Mouse (Mus musculus) stomach, embryonic 15.5 days (tissue): ENCODE measurements around the gene Scamp3. TPM values are rescaled to one million over a fixed set of nuclear protein-coding genes. Genes with fewer than 3 reads are reported as not detected.
"Not testable (repeated sequence)": the region's sequence is repeated elsewhere in the genome, so short reads cannot be mapped to it uniquely, and the experiment has no call there.

Experiments used
- ATAC-seq: fragments of 200-750 bp; cut with Nextera tagmentation; 2 replicates; pipeline ENCODE4 v1.8.0; 2017; ENCODE audit warnings: low read depth, moderate number of reproducible peaks, moderate TSS enrichment; ENCODE audit not compliant: insufficient read depth, low FRiP score
- H3K27ac ChIP-seq: fragments of 300-500 bp; sonication (generic); 2 replicates; pipeline ENCODE4 v1.5.1; 2015; ENCODE audit warnings: mild to moderate bottlenecking, inconsistent platforms
- H3K27me3 ChIP-seq: fragments of 300-500 bp; sonication (generic); replicated peaks from 2 replicates; pipeline ENCODE4 v1.6.1; 2015; ENCODE audit warnings: inconsistent platforms
- H3K36me3 ChIP-seq: fragments of 300-500 bp; sonication (generic); 2 replicates; pipeline ENCODE4 v1.6.1; 2015; ENCODE audit warnings: inconsistent platforms
- H3K4me1 ChIP-seq: fragments of 300-500 bp; sonication (generic); 2 replicates; pipeline ENCODE4 v1.6.1; 2015; ENCODE audit warnings: inconsistent platforms
- H3K4me2 ChIP-seq: fragments of 300-500 bp; sonication (generic); 2 replicates; pipeline ENCODE4 v1.6.1; 2015; ENCODE audit warnings: mild to moderate bottlenecking, inconsistent platforms
- H3K4me3 ChIP-seq: fragments of 300-500 bp; sonication (generic); replicated peaks from 2 replicates; pipeline ENCODE4 v1.5.1; 2015; ENCODE audit warnings: inconsistent platforms
- H3K9ac ChIP-seq: fragments of 300-500 bp; sonication (generic); 2 replicates; pipeline ENCODE4 v1.6.1; 2015; ENCODE audit warnings: inconsistent platforms
- H3K9me3 ChIP-seq: fragments of 300-500 bp; sonication (generic); 2 replicates; pipeline ENCODE4 v1.6.1; 2016; ENCODE audit warnings: inconsistent platforms
- WGBS: fragments of 180-500 bp; shearing (Covaris S2); methylation state at CpG from one replicate; pipeline ENCODE4 v1.1.7; 2015; 5-methylcytosine and 5-hydroxymethylcytosine counted together
- polyA plus RNA-seq: library from polyadenylated mRNA; unstranded; fragments of >200 nt; fragmentation: Nextera tagmentation; extraction: Ambion mirVana; gene quantifications from 2 replicates; pipeline ENCODE4 v1.2.1, GENCODE M21; 2015

Scamp3 gene
- polyA plus RNA-seq, 1 experiment from 2014 or later = 103 TPM

GRCm38 (mm10) chr3:89147101-89147978, 29.9 kb upstream of the Scamp3 start:
- peak overlapping the region; percentile 78 for H3K4me2 ChIP-seq
- H3K36me3 ChIP-seq = no peaks in the 10 kb centered on the region
- H3K27me3 ChIP-seq = peaks cover 18% of the 10 kb centered on the region; the same call in 1 of the 2 replicates
- ATAC-seq = peak; percentile 92
- H3K9ac ChIP-seq = no peak overlapping the region
- H3K4me1 ChIP-seq = peaks cover 7% of the 10 kb centered on the region
- peak overlapping the region; percentile 33 for H3K4me3 ChIP-seq
- 0 out of 2 replicates have a peak overlapping the region, but pooled peaks have one; percentile 13 for H3K27ac ChIP-seq
- 29% methylated on average over 26 of the region's 26 CpGs for WGBS
- H3K9me3 ChIP-seq = no peaks in the 10 kb centered on the region

- peak; percentile 60; the same call in 1 of the 2 replicates for ATAC-seq
- 0 out of 2 replicates have a peak overlapping the region, but pooled peaks have one; percentile 13 for H3K27ac ChIP-seq
These were observed 29.3 kb upstream of the Scamp3 start for GRCm38 (mm10) chr3:89147979-89148311.

GRCm38 (mm10) chr3:89148567-89148966, 28.7 kb upstream of the Scamp3 start:
- Histone ChIP-seq H3K9me3 (no peaks in the 10 kb centered on the region), H3K4me2 (no peak overlapping the region), H3K4me1 (peaks cover 7% of the 10 kb centered on the region), H3K4me3 (no peak overlapping the region), H3K36me3 (no peaks in the 10 kb centered on the region), H3K9ac (no peak overlapping the region), H3K27ac (no peak overlapping the region), H3K27me3 (peaks cover 18% of the 10 kb centered on the region; the same call in 1 of the 2 replicates)
- WGBS = 73% methylated on average over 14 of the region's 14 CpGs
- ATAC-seq = no peak

More at GRCm38 (mm10) chr3:89147979-89148311, 29.3 kb upstream of the Scamp3 start:
- Histone ChIP-seq H3K36me3 (no peaks in the 10 kb centered on the region), H3K4me3 (peak overlapping the region; percentile 33), H3K4me1 (peaks cover 7% of the 10 kb centered on the region), H3K9ac (no peak overlapping the region), H3K27me3 (peaks cover 18% of the 10 kb centered on the region; the same call in 1 of the 2 replicates), H3K9me3 (no peaks in the 10 kb centered on the region), H3K4me2 (peak overlapping the region; percentile 78)
- WGBS = 6% methylated on average over 15 of the region's 15 CpGs

GRCm38 (mm10) chr3:89152084-89152835, 25.0 kb upstream of the Scamp3 start:
- peaks cover 7% of the 10 kb centered on the region for H3K4me1 ChIP-seq
- H3K36me3 ChIP-seq = no peaks in the 10 kb centered on the region
- WGBS = 43% methylated on average over 17 of the region's 17 CpGs
- no peak overlapping the region for H3K4me2 ChIP-seq
- ATAC-seq = no peak
- no peaks in the 10 kb centered on the region for H3K9me3 ChIP-seq
- H3K27ac ChIP-seq = no peak overlapping the region
- no peak overlapping the region for H3K4me3 ChIP-seq
- H3K9ac ChIP-seq = no peak overlapping the region
- peaks cover 18% of the 10 kb centered on the region; the same call in 1 of the 2 replicates for H3K27me3 ChIP-seq

DNA sequence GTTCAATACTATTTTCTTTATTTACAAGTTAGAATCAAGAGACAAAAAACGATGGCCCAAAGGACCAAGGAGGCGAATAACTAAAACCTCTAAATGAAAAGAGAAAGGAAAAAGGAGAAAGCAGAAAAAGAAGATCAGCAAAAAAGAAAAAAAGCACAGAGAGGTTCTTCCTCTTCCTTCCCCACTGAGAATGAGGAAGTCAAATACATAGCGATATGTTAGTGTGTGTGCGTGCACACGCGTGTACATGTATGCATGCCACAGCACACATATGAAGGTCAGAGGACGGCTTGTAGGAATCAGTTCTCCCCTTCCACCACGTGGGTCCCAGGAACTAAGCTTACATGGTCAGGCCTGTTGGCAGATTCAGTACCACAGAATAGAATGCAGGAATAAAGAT, 20.3 kb upstream of the Scamp3 start:
- Histone ChIP-seq H3K4me3 (no peak overlapping the region), H3K9ac (no peak overlapping the region), H3K9me3 (no peaks in the 10 kb centered on the region), H3K4me1 (peaks cover 8% of the 10 kb centered on the region; the same call in 1 of the 2 replicates), H3K27ac (no peak overlapping the region), H3K36me3 (no peaks in the 10 kb centered on the region), H3K4me2 (no peak overlapping the region), H3K27me3 (peaks cover 13% of the 10 kb centered on the region; the same call in 1 of the 2 replicates)
- WGBS = 87% methylated on average over 8 of the region's 8 CpGs
- no peak for ATAC-seq

GRCm38 (mm10) chr3:89158651-89159050, 18.6 kb upstream of the Scamp3 start:
- H3K4me2 ChIP-seq = no peak overlapping the region
- no peak for ATAC-seq

DNA sequence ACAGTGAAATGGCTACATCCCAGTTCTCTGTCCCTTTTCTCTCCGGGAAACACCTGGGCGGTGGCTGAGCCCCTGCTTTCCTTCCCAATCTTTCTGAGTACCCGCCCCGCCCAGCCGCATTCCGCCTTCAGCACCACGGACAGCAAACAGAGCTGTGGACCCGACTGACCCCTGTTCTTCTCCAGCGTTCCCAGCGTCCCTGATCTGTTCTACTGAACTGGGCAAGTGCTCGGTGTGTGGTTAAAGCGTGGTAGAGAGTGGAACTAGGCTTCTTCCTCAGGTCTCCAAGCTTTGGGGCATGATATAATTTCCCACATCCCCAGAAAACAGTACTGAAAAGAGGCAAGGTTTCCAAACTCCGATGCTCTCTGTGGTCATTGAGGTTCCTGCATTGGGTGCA, 18.1 kb upstream of the Scamp3 start:
- Histone ChIP-seq H3K27ac (no peak overlapping the region), H3K36me3 (no peaks in the 10 kb centered on the region), H3K9ac (no peak overlapping the region), H3K4me2 (peak overlapping the region; percentile 100), H3K9me3 (no peaks in the 10 kb centered on the region), H3K4me3 (peak overlapping the region; percentile 57), H3K27me3 (peaks cover 13% of the 10 kb centered on the region; the same call in 1 of the 2 replicates), H3K4me1 (peaks cover 12% of the 10 kb centered on the region)
- peak; percentile 53; the same call in 1 of the 2 replicates for ATAC-seq
- 1% methylated on average over 13 of the region's 13 CpGs for WGBS

More at GRCm38 (mm10) chr3:89158651-89159050, 18.6 kb upstream of the Scamp3 start:
- H3K9me3 ChIP-seq = no peaks in the 10 kb centered on the region
- H3K4me1 ChIP-seq = peaks cover 9% of the 10 kb centered on the region
- no peaks in the 10 kb centered on the region for H3K36me3 ChIP-seq
- H3K27ac ChIP-seq = no peak overlapping the region
- H3K9ac ChIP-seq = no peak overlapping the region
- peaks cover 13% of the 10 kb centered on the region; the same call in 1 of the 2 replicates for H3K27me3 ChIP-seq
- no peak overlapping the region for H3K4me3 ChIP-seq
- WGBS = 21% methylated on average over 7 of the region's 7 CpGs

DNA sequence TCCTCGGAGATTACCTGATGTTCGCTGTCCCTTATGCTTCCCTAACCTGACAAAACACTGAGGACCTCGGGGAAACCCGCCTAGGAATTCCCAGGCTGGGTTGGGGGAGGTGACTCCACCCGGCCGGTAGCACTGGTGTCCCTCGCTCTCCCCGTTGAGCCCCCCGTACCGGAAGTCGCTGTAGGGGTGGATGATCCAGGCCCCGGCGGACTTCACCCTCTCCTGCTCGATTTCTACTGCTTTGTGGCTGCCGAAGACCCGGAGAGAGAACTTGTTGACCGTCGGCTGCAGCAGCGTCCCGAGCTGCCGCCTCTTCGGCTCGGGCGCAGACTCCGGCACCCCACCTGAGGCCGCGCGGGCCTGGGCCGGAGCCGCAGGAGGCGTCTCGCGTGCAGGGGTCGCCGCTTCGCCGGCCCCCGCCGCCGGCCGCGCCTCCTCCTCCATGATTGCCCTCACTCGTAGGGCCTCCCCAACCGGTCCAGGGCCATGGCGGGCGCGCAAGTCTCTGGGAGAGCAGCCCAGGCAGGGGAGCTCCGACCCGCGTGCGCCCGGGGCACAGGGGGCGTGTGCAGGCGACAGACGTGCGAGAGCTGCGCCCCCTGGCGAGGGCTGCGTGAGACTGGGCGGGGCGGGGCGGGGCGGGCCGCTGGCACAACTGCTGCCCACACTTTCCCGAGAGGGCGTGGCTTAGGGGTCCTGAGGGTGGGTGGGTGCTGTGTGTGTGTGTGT, 17.5 kb upstream of the Scamp3 start, which contains the start of gene Hcn3:
Gene Hcn3, minus strand, starts transcription at position 581 of the 729 bp plus-strand sequence.
- Histone ChIP-seq H3K9ac (no peak within 1 kb of the TSS), H3K27me3 (peaks cover 13% of the 10 kb centered on the region; the same call in 1 of the 2 replicates), H3K36me3 (no peaks in the 10 kb centered on the region), H3K9me3 (no peaks in the 10 kb centered on the region), H3K4me3 (peak within 1 kb of the TSS; percentile 57), H3K4me2 (peak within 1 kb of the TSS; percentile 100), H3K27ac (no peak within 1 kb of the TSS), H3K4me1 (peaks cover 12% of the 10 kb centered on the region)
- ATAC-seq = peak; percentile 56; the same call in 1 of the 2 replicates
- under 1% methylated on average over 53 of the region's 66 CpGs for WGBS

- H3K4me2 ChIP-seq, H3K27ac ChIP-seq, H3K9me3 ChIP-seq, H3K4me3 ChIP-seq, ATAC-seq, H3K36me3 ChIP-seq, H3K9ac ChIP-seq: not testable (repeated sequence)
- Histone ChIP-seq H3K27me3 (peaks cover 13% of the 10 kb centered on the region; the same call in 1 of the 2 replicates), H3K4me1 (peaks cover 20% of the 10 kb centered on the region)
These were observed 16.1 kb upstream of the Scamp3 start for GRCm38 (mm10) chr3:89161207-89161606.

- no peak overlapping the region for H3K27ac ChIP-seq
- H3K9ac ChIP-seq = no peak overlapping the region
- no peaks in the 10 kb centered on the region for H3K9me3 ChIP-seq
- no peaks in the 10 kb centered on the region for H3K36me3 ChIP-seq
- WGBS = 79% methylated on average over 4 of the region's 4 CpGs
- no peak for ATAC-seq
- H3K4me2 ChIP-seq = no peak overlapping the region
- H3K4me3 ChIP-seq = no peak overlapping the region
- peaks cover 13% of the 10 kb centered on the region; the same call in 1 of the 2 replicates for H3K27me3 ChIP-seq
- peaks cover 24% of the 10 kb centered on the region for H3K4me1 ChIP-seq
These were observed 15.5 kb upstream of the Scamp3 start for GRCm38 (mm10) chr3:89161786-89162185.

DNA sequence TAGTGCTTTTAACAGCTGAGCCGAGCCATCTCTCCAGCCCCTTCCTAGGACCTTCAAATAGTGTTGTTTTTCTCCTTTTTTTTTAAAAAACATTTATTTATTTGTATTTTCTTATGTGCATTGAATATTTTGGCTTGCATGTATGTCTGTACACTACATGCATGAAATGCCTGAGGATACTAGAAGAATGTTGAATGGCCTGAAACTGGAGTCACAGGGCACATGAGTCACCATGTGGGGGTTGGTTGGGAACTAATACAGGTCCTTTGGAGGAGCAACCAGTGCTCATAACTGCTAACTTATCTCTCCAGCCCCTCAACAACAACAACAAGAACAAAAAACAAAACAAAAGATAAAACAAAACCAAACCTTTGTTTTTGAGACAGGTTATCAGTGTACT, 14.2 kb upstream of the Scamp3 start:
- ATAC-seq = no peak
- Histone ChIP-seq H3K4me2 (no peak overlapping the region), H3K9ac (no peak overlapping the region), H3K36me3 (peaks cover 5% of the 10 kb centered on the region), H3K4me3 (no peak overlapping the region), H3K27me3 (peaks cover 10% of the 10 kb centered on the region; the same call in 1 of the 2 replicates), H3K27ac (no peak overlapping the region), H3K9me3 (no peaks in the 10 kb centered on the region), H3K4me1 (peaks cover 24% of the 10 kb centered on the region)
- 70% methylated on average over 1 of the region's 1 CpGs for WGBS
